Mouse (Mus musculus) monocyte, adult 59 days (primary cell): ENCODE measurements around the gene Plekhg6. TPM values are rescaled to one million over a fixed set of nuclear protein-coding genes. Genes with fewer than 3 reads are reported as not detected.

Experiments used
- total RNA-seq, 2 experiments: library from RNA; stranded (reverse); gene quantifications; one replicate each; pipeline ENCODE4 v1.2.4; 2023

Plekhg6 gene
- not detected for total RNA-seq

DNA sequence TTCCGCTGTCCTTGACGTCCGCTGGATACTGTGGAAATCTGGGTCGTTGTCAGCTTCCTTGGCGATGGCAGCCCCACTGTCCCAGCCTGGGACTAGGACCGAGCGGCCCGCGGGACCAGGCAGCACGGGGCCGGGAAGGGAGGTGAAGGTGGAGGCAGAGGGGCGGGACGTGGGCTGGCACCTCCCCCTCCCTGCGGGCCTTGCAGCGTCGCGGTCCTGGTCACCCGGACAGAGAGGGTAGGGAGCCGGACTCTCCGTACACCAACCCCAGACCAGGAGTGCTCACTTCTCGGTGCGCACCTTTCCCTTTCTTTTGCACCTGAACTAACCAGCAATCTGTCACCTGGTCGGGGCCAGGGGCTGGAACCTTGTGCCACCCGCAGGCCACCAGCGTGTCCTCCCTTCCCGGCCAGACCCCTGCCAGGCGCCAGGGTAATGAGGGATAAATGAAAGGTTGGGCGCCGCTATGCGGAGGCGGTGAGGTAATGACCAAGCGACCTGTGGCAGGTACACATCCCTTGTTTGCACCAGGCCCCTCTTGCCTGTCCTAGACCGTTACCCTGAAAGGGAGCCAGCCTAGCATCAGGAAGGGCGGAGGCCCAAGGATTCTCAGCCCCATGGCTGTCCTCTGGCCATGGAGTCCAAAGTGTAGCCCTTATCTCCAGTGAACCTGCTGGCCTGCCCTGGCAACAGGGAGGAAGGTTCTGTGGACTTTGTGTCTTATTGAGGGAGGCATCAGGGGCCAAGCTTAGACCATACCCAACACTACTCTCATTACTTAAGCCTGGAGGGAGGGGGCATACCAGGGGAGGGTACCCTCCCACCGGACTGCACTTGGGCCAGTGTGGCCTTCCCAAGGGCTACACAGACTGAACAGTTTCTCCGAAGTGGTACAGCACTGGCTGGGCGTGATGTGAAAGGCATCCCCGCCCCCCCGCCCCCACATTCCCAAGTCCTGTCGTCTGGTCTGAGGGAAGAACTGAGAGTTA lies at the start of gene Plekhg6:
Plekhg6 (minus strand) TSS at position 422 of the 989 bp plus-strand sequence.

GRCm38 (mm10) chr6:125348721-125349574 lies 31.6 kb downstream of the Plekhg6 start, which contains the start of gene Tnfrsf1a:
TSS of gene Tnfrsf1a (plus strand) at chr6:125349362.

GRCm38 (mm10) chr6:125320323-125320722 lies 60.3 kb downstream of the Plekhg6 start, which contains the start of gene Scnn1a:
TSS of gene Scnn1a (plus strand) at chr6:125320659.

DNA sequence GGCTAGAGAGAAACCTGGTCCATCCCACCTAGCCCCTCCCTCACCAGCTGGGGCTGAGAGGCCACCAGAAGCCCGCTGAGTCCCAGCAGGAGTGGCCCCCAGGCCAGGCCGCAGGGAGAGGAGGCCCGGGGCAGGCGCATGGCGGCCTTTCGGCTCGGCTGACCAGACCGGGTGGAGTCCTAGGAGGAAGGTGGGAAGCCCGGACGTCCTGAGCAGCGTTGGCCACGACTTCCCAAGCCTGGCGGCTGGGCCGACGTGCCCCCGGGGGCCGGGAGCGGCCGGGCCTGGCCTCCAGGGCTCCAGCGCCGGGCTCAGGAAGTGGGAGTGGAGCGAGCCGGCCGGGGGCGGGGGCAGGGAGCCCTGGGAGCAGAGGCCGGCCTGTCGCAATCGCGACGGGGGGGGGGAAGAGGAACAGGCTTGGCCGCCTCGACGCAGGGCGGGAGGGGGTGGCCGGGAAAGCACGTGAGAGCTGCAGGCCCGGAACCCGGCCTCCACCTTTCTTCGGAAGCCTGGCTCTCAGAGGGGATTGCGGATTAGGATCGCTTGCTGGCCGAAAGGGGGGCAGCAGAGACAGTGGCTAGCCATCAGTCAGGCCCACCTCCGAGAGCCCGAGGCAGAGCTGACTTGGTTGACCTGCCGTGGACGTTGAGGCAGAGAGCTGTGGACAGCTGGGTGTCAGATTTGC lies 66.9 kb downstream of the Plekhg6 start, which contains the start of gene Ltbr:
Ltbr (minus strand) TSS at position 340 of the 685 bp plus-strand sequence.

Other genes with a start within 250 kb of the Plekhg6 start
- gene Nop2, start 248.9 kb downstream of the Plekhg6 start, total RNA-seq, result 10 to 100 TPM; 21.7 to 22.9 TPM
- 10 to 100 TPM; 66.4 to 71.6 TPM for gene Iffo1, start 235.6 kb downstream of the Plekhg6 start, total RNA-seq
- 100 to 1,000 TPM; 641 to 753 TPM for gene Gapdh, start 214.3 kb downstream of the Plekhg6 start, total RNA-seq
- 10 to 100 TPM; 10.5 to 18.9 TPM for gene Ncapd2, start 189.1 kb downstream of the Plekhg6 start, total RNA-seq
- 10 to 100 TPM; 20.2 to 28.0 TPM for gene Mrpl51, start 189.0 kb downstream of the Plekhg6 start, total RNA-seq
- 10 to 100 TPM; 30.3 to 32.7 TPM for gene Vamp1, start 165.2 kb downstream of the Plekhg6 start, total RNA-seq
- gene Tapbpl, start 148.9 kb downstream of the Plekhg6 start, total RNA-seq, result 10 to 100 TPM; 26.1 to 28.0 TPM
- gene Cd27, start 143.8 kb downstream of the Plekhg6 start, total RNA-seq, result under 1 TPM; 0.67 to 0.92 TPM
- gene Tuba3a, start 94.8 kb downstream of the Plekhg6 start, total RNA-seq, result not detected
- gene Ltbr, start 66.9 kb downstream of the Plekhg6 start, total RNA-seq, result 10 to 100 TPM; 88.3 to 93.0 TPM
- 10 to 100 TPM; 14.4 to 16.7 TPM for gene Scnn1a, start 60.1 kb downstream of the Plekhg6 start, total RNA-seq
- 100 to 1,000 TPM; 367 to 406 TPM for gene Tnfrsf1a, start 31.4 kb downstream of the Plekhg6 start, total RNA-seq
- 10 to 100 TPM; 84.9 to 87.0 TPM for gene Cd9, start 114.0 kb upstream of the Plekhg6 start, total RNA-seq
- 10 to 100 TPM; 16.7 to 24.9 TPM for gene Vwf, start 166.0 kb upstream of the Plekhg6 start, total RNA-seq